Mouse (Mus musculus) ES-Bruce4 (cell line): ENCODE measurements at regions not wholly inside any gene's neighbourhood (a gene's known extent, or its start where the extent isn't known, plus 50 kb on each side); places are given as distances from the start of the nearest gene placed in this dataset.

Experiments
- H3K27ac ChIP-seq: 2 replicates; pipeline ENCODE4 v1.5.1; 2012; ENCODE audit warnings: low read length, inconsistent platforms; ENCODE audit not compliant: insufficient read depth
- H3K27me3 ChIP-seq: 2 replicates; pipeline ENCODE4 v1.6.1; 2012; ENCODE audit warnings: mild to moderate bottlenecking, low read length, inconsistent platforms; ENCODE audit not compliant: control insufficient read depth, poor library complexity, insufficient read depth, severe bottlenecking
- H3K36me3 ChIP-seq: 2 replicates; pipeline ENCODE4 v1.6.1; 2012; ENCODE audit warnings: inconsistent platforms, mild to moderate bottlenecking, low read length, moderate library complexity; ENCODE audit not compliant: control insufficient read depth, poor library complexity, insufficient read depth, severe bottlenecking
- H3K4me1 ChIP-seq: one replicate; pipeline ENCODE4 v1.8.1; 2011; ENCODE audit warnings: low read length; ENCODE audit not compliant: control insufficient read depth, insufficient read depth
- H3K4me3 ChIP-seq: 2 replicates; pipeline ENCODE4 v1.5.1; 2011; ENCODE audit warnings: low read depth, mild to moderate bottlenecking, low read length
- H3K9ac ChIP-seq: 2 replicates; pipeline ENCODE4 v1.6.1; 2012; ENCODE audit warnings: low read depth, mild to moderate bottlenecking, inconsistent platforms; ENCODE audit not compliant: poor library complexity, severe bottlenecking
- H3K9me3 ChIP-seq: replicated peaks from 2 replicates; pipeline ENCODE4 v1.6.1; 2012; ENCODE audit warnings: mild to moderate bottlenecking, low read length, inconsistent platforms; ENCODE audit not compliant: control insufficient read depth, poor library complexity, insufficient read depth, severe bottlenecking
- CTCF ChIP-seq: IDR thresholded peaks from one replicate; pipeline ENCODE4 v1.8.1; 2011; ENCODE audit warnings: low read depth, low read length
- EP300 ChIP-seq: IDR thresholded peaks from 2 replicates; pipeline ENCODE4 v1.6.1; 2011; ENCODE audit warnings: low read depth, low read length; ENCODE audit not compliant: insufficient read depth
- POLR2A ChIP-seq: IDR thresholded peaks from one replicate; pipeline ENCODE4 v1.8.1; 2011; ENCODE audit warnings: low read length; ENCODE audit not compliant: insufficient read depth

GRCm38 (mm10) chr17:84002327-84002726 lies 154.6 kb upstream of the Haao start:
- no peak overlapping the region for H3K4me3 ChIP-seq
- no peaks in the 10 kb centered on the region for H3K27me3 ChIP-seq
- peaks cover 15% of the 10 kb centered on the region for H3K4me1 ChIP-seq
- H3K9ac ChIP-seq: no peak overlapping the region
- no peaks in the 10 kb centered on the region for H3K36me3 ChIP-seq
- no peaks in the 10 kb centered on the region for H3K9me3 ChIP-seq
- no peak for TF ChIP-seq POLR2A
- no peak for TF ChIP-seq EP300
- no peak for TF ChIP-seq CTCF
- H3K27ac ChIP-seq: no peak overlapping the region

GRCm38 (mm10) chr17:84000115-84000514 lies 152.4 kb upstream of the Haao start:
- no peak overlapping the region for H3K4me3 ChIP-seq
- H3K9ac ChIP-seq: no peak overlapping the region
- TF ChIP-seq EP300 (no peak), CTCF (no peak), POLR2A (no peak)
- no peak overlapping the region for H3K27ac ChIP-seq
- H3K9me3 ChIP-seq: no peaks in the 10 kb centered on the region
- H3K36me3 ChIP-seq: no peaks in the 10 kb centered on the region
- no peaks in the 10 kb centered on the region for H3K27me3 ChIP-seq
- peaks cover 12% of the 10 kb centered on the region for H3K4me1 ChIP-seq

- Histone ChIP-seq H3K9me3 (no peaks in the 10 kb centered on the region), H3K4me3 (no peak overlapping the region), H3K27ac (no peak overlapping the region), H3K4me1 (peaks cover 10% of the 10 kb centered on the region), H3K9ac (no peak overlapping the region), H3K27me3 (no peaks in the 10 kb centered on the region), H3K36me3 (no peaks in the 10 kb centered on the region)
- TF ChIP-seq CTCF: no peak
- no peak for TF ChIP-seq POLR2A
- TF ChIP-seq EP300: no peak
These were observed 151.3 kb upstream of the Haao start for GRCm38 (mm10) chr17:83998972-83999545.

- Histone ChIP-seq H3K4me3 (no peak overlapping the region), H3K27ac (no peak overlapping the region), H3K9ac (no peak overlapping the region), H3K4me1 (peaks cover 10% of the 10 kb centered on the region), H3K27me3 (no peaks in the 10 kb centered on the region), H3K9me3 (no peaks in the 10 kb centered on the region), H3K36me3 (no peaks in the 10 kb centered on the region)
- TF ChIP-seq CTCF (no peak), EP300 (no peak), POLR2A (no peak)
These were observed 150.6 kb upstream of the Haao start for GRCm38 (mm10) chr17:83998341-83998740.

GRCm38 (mm10) chr17:83997778-83998177 lies 150.0 kb upstream of the Haao start:
- H3K4me1 ChIP-seq: peaks cover 10% of the 10 kb centered on the region
- H3K9me3 ChIP-seq: no peaks in the 10 kb centered on the region
- H3K27me3 ChIP-seq: no peaks in the 10 kb centered on the region
- no peak overlapping the region for H3K27ac ChIP-seq
- TF ChIP-seq POLR2A (no peak), EP300 (no peak), CTCF (peak; percentile 75)
- no peak overlapping the region for H3K9ac ChIP-seq
- H3K36me3 ChIP-seq: no peaks in the 10 kb centered on the region
- no peak overlapping the region; the same call in 1 of the 2 replicates for H3K4me3 ChIP-seq

- H3K4me3 ChIP-seq: no peak overlapping the region
- H3K4me1 ChIP-seq: peaks cover 13% of the 10 kb centered on the region
- H3K27ac ChIP-seq: no peak overlapping the region
- H3K9me3 ChIP-seq: no peaks in the 10 kb centered on the region
- no peaks in the 10 kb centered on the region for H3K36me3 ChIP-seq
- H3K9ac ChIP-seq: no peak overlapping the region
- no peaks in the 10 kb centered on the region for H3K27me3 ChIP-seq
- TF ChIP-seq POLR2A (no peak), EP300 (no peak), CTCF (no peak)
These were observed 145.3 kb upstream of the Haao start for GRCm38 (mm10) chr17:83993028-83993427.
